Mouse (Mus musculus): ENCODE data around the gene Hagh.

Hagh gene

DNA sequence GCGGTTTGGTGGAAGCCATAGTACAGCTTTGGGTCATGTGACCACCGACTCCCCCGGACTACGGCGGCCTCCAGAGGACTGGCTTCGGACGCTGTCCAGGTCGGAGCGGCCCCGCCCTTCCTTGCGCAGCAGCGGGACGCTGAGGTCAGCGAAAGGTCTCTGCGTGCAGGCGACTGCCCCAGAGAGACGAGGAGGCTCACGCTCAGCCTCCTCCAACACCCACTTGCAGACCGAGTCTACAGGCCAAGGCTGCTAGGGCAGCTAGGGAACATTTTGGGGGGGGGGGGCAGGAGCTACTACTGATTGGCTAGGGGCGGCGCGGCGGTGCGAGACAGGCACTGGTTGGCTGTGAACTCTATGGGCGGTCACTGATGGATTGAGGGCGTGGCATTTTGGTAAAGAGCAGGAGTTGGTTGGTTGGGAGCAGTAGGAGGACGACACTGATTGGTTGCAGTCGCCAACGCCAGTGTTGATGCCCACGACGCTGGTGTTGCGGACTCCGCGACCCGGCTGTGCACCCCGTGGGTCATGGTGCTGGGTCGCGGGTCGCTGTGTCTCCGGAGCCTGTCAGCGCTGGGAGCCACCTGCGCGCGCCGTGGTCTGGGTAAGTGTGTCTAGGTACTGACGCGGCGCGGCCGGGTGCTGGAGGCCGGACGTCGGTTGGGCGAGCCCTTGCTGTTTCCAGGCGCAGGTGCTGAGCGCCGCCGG lies 10.3 kb downstream of the Hagh start, which contains the start of gene Fahd1:
Gene Fahd1, minus strand, starts transcription at position 300 of the 708 bp plus-strand sequence.
- peak; percentile 98 for DNase-seq (ENCODE audit: inconsistent ontology term)

GRCm38 (mm10) chr17:24850773-24851127 lies 10.8 kb downstream of the Hagh start:
- DNase-seq (ENCODE audit: inconsistent ontology term), result no peak

- no peak for DNase-seq (ENCODE audit: inconsistent ontology term)
Observed at GRCm38 (mm10) chr17:24851381-24852125, 11.6 kb downstream of the Hagh start.

GRCm38 (mm10) chr17:24855838-24856464 lies 16.0 kb downstream of the Hagh start:
- DNase-seq (ENCODE audit: inconsistent ontology term), result no peak

- no peak for DNase-seq (ENCODE audit: inconsistent ontology term)
Observed at GRCm38 (mm10) chr17:24856589-24856988, 16.6 kb downstream of the Hagh start.

DNA sequence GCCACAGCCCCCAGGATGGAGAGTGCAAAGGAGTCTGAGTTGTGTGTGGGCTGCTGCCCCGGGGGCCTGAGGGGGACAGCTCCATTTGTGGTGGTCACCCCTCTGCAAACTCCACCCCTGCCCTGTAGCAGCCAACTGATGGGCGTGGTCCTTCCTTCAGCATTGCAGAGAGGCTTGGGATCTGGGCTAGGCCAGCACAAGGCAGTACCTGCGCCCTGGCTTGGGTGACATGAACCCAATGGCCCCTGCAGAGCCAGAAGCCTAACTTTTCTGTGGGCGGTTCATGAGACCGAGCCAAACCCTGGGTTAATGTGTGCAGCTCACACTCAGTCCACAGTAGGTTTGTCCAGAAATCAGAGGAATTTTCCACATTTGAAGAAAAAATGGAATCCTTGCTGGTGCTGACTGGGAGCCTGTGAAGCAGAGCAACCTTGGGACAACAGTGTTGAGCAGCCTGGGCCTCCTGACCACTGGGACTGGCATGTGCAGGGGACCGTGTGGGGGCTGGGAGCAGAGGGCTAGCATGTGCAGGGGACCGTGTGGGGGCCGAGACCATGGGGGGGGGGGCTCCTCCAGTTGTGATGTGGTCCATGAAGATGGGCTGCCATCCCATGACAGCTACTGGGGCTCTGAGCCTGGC lies 18.0 kb downstream of the Hagh start:
- no peak for DNase-seq (ENCODE audit: inconsistent ontology term)

GRCm38 (mm10) chr17:24858967-24859366 lies 19.0 kb downstream of the Hagh start:
- DNase-seq (ENCODE audit: inconsistent ontology term), result no peak

GRCm38 (mm10) chr17:24860076-24860475 lies 20.1 kb downstream of the Hagh start:
- DNase-seq (ENCODE audit: inconsistent ontology term), result no peak

GRCm38 (mm10) chr17:24861785-24862184 lies 21.8 kb downstream of the Hagh start:
- DNase-seq (ENCODE audit: inconsistent ontology term), result no peak

DNA sequence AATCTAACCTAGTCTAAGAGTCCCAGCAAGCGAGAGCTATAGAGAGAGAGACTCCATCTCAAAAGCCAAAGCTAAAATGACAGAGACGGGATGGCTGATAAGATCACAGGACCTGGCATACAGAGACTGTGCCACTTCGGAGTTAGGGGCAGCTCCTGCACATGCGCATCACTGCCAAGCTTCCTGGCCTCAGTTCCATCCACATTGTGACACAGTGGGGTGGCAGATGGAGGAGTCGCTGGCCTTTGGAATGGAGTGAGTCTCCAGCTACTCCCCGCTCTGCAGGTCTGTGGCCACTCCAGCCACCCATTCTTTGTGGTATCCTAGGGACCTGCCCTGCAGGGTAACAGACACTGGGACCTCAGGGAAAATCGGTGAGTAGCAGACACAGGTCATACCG lies 25.8 kb downstream of the Hagh start, which contains the start of gene Igfals:
Gene Igfals, plus strand, starts transcription at position 222 of the 400 bp plus-strand sequence.
- no peak for DNase-seq (ENCODE audit: inconsistent ontology term)

DNA sequence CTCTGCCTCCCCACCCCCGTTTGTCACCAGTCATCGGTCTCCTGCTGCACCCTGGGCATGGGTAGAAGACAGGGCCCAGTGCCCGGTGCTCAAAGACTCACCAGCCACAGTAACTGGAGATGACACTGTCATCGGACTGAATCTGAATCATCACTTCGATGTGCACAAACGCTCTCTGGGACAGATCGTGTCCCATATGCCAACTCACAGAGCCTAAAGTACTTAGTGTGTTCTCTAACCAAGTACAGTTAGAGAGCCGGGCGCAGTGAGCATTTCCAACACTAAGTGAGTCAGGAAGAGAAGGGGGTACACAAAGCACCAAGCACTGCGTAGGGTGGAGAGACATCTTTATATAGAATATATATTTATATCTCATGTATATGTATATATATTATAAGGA lies 28.0 kb downstream of the Hagh start:
- DNase-seq (ENCODE audit: inconsistent ontology term), result no peak

- no peak for DNase-seq (ENCODE audit: inconsistent ontology term)
Observed at GRCm38 (mm10) chr17:24873695-24874404, 33.9 kb downstream of the Hagh start.

DNA sequence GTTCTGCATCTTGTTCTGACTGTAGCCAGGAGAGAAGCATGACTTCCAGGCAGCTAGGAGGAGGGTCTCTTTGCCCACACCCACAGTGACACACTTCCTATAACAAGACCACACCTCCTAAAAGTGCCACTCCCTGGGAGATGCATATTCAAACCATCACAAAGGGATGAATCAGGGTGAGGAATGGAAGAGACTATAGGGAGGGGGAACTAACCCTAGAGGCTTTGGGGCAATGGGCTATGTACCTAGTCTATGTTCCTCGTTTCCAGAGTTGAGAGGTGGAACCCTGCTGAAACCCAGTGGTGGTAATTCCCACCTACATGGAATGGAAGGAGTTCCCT lies 34.4 kb downstream of the Hagh start:
- no peak for DNase-seq (ENCODE audit: inconsistent ontology term)

DNA sequence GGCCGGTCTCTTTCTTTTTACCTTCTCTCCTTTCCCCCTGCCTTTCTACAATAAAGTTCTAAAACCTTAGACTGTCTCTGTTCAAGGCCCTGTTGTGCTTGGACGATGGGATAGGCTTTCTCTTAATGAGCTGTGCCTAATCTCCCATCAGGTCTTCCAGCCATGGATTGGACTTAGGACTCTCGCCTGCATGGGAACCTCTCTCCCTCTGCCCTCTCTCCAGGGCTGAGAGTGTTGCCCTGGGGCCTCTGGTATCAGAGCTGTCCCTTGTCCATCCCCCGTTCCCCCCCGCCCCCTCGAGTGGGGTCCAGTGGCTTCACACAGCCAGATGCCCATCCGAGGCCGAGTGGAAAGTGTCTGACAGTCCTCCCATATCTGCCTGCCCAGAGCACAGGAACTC lies 35.0 kb downstream of the Hagh start:
- DNase-seq (ENCODE audit: inconsistent ontology term), result no peak

GRCm38 (mm10) chr17:24877336-24878116 lies 37.6 kb downstream of the Hagh start:
- DNase-seq (ENCODE audit: inconsistent ontology term), result no peak

GRCm38 (mm10) chr17:24878117-24878397 lies 38.1 kb downstream of the Hagh start:
- DNase-seq (ENCODE audit: inconsistent ontology term), result no peak

DNA sequence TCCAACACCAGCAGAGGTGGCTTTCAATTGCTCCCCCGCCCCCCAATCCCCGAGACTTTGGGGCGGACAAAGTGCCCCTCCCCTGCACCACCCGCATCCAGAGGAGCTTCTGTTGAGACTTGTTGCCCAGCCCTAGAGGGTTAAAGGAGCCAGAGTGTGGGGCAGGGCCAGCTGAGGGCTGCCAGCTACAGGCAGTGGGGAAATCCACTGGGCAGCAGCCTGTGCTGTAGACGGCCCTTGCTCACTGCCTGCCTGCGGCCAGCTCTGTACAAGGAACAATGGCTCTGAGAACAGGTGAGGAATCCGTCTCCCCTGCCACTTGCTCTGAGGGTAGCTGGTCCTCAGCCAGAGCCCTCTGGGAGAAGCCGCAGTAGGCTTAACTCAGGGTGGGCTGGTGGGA lies 38.6 kb downstream of the Hagh start:
- no peak for DNase-seq (ENCODE audit: inconsistent ontology term)

DNA sequence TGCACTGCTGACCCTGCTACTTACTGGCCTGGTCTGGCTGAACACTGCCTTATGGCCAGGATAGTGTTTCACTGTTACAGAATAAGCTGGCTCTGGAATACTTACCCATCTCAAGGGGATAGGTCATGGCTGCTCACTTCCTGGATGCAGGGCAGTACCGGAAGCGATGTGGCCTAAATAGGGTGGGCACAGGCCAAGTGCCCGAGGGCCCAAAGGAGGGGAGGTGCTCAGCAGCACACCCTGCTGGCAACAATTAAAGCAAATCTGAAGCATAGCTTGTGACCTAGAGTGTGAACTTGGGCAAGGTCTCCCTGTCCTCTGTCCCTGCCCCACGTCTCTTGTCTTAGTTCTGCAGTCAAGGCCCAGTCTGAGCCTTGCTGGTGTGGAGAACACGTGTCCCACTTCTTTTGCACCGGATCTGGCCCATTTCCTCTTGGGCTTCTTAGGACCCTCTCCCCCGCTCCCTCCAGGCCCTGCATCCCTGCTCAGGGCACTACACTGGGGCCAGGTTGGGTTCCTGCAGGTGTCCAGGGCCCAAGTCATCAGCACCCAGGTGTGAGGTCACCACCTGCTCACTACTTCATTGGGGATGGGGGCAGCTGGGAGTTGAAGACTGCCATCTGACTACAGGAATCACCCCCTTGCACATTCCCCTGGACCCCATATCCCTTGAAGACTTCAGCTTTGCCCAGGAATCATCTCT lies 41.9 kb downstream of the Hagh start:
- peak; percentile 26 for DNase-seq (ENCODE audit: inconsistent ontology term)

DNA sequence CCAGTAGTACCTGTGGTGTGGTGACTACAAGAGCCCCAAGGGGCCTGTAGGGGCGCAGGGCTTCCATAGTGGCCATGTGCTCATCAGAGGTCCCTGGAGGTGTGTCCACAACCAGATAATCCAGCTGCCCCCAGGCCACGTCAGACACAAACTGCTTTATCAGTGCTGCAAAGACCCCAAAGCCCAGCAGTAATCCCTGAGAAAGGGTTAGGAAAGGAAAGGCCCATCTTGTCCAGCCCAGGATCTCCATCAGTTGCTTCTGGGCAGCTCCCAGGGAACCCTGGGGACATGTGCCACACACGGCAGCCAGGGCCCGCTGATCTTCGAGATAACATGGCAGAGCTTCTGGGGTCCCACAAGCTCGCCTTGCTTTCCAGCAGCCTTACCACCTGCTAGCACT lies 44.4 kb downstream of the Hagh start:
- DNase-seq (ENCODE audit: inconsistent ontology term), result no peak

GRCm38 (mm10) chr17:24885356-24886133 lies 45.6 kb downstream of the Hagh start:
- DNase-seq (ENCODE audit: inconsistent ontology term), result no peak

Measured in Muller cell, postnatal 12 days (primary cell).